Mouse (Mus musculus) right cerebral cortex, postnatal 36 days (tissue): ENCODE results near the gene Dennd5b.
A peak's percentile ranks its signal among the peaks of the same experiment; 100 is the strongest.

Experiments
- DNase-seq, 2 experiments: peaks; one replicate each; pipeline ENCODE4 v3.0.0; 2022; ENCODE audit warnings: low spot score in 2 of 2, mixed read lengths in 1 of 2

Gene Dennd5b

DNA sequence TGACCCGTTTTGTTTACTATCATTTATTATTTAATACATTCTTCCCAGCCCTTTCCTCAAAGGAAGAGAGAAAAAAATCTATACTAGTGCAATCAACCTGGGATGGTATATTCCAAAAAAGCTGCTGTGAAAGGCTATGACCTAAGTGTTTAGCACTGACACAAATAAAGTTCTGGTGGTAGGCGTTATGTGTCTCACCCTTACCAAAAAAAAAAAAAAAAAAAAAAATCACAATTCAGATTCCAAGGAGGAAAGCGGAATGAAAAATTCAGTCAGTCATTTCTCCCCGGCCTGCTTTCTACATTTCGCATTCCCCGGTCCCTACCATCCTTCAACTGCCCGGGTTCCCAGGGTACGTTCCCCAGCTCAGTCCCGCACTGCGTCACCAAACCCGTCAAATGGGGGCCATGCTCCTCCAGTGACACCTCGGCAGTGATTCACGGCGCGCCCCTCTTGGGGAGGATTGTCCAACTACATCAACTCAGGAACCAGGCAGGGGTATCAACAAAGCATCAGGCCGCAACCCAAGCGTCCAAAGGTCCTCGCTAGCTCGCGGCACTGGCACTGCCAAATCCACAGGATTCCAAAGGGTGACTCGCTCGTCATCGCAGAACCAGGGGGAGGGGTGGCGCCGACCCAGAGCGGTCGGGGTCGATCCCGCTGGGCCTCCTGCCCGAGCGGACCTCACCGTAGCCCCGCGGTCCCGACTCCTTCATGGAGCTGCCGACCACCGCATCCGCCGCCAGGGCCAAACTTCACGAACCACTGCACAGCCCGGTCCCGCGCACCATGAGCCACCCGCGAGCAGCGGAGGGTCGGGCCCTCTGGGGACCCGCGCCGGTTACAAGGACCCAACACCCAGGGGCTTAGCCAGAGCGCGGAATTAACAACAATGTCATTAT, 1.1 kb downstream of the Dennd5b start:
- peak; percentile 44 to 54 for DNase-seq

DNA sequence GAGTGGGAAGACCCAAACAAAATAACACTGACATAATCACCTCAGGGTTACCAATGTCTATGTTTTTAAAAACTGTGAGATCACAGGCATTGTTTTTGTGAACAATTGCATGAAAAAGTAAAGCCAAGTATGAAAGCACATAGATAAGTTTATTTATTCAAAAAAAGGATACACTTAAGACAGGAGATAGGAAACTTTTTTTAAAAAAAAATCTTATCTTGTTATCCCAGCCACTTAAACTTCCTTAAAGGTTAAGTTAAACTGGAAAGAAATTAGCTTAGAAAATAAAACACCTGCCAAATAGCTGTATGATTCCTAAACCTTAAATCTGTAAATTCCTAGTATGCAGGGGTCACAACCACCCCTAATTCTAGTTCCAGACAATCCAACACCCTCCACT, 2.5 kb downstream of the Dennd5b start:
- DNase-seq, result no peak

DNA sequence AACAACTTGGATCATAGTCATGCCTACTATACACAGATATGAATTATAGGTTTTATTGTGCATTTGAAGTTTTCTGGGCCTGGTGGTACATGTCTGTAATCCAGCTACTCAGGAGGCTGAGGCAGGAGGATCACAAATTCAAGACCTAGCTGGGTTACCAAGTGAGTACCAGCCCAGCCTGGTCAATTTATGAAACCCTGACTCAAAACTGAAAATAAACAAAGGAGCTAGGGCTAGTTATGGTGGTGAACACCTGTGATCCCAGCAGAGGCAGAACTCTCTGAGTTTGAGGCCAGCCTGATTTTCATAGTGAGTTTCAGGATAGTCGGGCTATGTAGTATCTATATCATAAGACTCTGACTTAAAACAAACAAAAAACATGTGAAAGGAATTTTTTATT, 4.2 kb downstream of the Dennd5b start:
- no peak for DNase-seq

- DNase-seq, result no peak
Observed at GRCm38 (mm10) chr6:149096233-149096632, 5.2 kb downstream of the Dennd5b start.

GRCm38 (mm10) chr6:149095389-149095788, 6.1 kb downstream of the Dennd5b start:
- DNase-seq, result no peak

- DNase-seq, result no peak
Observed at GRCm38 (mm10) chr6:149094555-149094954, 6.9 kb downstream of the Dennd5b start.

GRCm38 (mm10) chr6:149093465-149093864, 8.0 kb downstream of the Dennd5b start:
- no peak for DNase-seq

GRCm38 (mm10) chr6:149092406-149092805, 9.1 kb downstream of the Dennd5b start:
- no peak for DNase-seq

DNA sequence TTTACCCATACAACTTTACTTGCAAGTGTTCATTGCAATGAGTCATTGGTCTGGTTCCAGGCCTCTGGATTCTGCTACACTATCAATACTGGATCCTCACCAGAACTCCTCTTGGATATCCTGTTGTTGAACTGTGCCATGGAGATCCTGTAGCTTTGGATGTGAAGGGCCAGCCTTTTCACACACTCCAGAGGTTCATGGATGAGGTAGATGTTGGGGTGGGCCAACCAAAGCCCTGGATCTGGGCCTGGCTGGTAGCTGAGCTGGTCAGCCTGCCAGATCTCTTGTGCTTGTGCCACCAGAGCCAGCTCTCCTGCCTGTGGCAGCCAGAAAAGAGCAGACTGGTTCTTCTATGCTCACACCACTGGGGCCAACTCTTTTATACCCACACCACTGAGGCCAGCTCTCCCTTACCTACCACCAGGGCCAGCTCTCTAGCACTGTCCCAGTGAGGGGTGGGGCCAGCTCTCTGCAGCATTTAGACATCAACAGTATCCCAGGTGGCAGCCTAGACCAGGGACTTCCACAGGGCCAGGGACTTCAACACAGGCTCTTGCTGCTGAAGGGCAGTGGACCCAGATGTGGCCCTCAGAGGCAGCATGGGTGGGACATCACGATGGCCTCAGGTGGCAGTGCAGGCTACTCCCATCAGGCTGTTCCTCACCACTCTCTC, 24.2 kb downstream of the Dennd5b start:
- DNase-seq, result no peak

GRCm38 (mm10) chr6:149073854-149074253, 27.6 kb downstream of the Dennd5b start:
- no peak for DNase-seq

- no peak for DNase-seq
Observed at GRCm38 (mm10) chr6:149072873-149073272, 28.6 kb downstream of the Dennd5b start.

GRCm38 (mm10) chr6:149070592-149071124, 30.8 kb downstream of the Dennd5b start:
- no peak for DNase-seq

DNA sequence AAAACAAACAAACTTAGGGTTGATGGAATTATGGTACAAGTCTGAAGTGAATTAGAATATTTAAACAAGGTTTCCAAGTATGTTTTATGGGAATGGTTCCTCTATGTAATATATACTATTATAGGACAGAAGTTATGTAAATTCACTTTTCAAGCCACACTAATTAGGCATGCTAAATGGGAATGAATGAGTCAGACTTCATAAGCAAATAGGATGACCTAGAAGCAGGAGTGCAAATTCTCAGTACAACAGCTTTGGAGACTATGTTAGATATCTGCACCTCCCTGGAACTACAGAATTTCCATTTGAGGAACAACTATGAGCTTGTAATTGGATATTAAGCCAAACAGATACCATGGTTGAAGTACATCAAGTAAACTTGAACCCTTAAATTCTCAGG, 38.1 kb downstream of the Dennd5b start:
- DNase-seq, result no peak

- DNase-seq, result peak; percentile 30 to 60
Observed at GRCm38 (mm10) chr6:149060670-149061387, 40.7 kb downstream of the Dennd5b start.

DNA sequence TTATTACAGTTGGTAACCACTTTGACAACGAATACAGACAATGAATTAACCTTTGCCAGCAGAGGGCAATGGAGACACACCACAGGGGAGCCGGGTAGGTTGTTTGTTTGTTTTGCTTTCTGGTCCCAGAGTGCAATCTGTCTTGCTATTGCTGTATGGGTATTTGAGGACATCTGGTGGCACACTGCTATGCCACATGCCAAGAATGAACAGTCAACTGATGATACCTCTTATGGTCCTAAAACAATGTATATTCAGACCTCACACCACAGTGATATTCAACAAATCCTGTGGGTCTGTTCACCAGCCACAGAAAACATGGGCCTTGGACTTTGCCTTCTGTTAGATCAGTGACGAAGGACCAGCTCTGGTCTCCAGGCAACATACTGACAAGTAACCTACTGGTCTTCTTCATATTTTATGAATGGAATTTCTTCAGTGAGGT, 43.5 kb downstream of the Dennd5b start:
- no peak for DNase-seq

GRCm38 (mm10) chr6:149054780-149055179, 46.7 kb downstream of the Dennd5b start:
- no peak for DNase-seq

DNA sequence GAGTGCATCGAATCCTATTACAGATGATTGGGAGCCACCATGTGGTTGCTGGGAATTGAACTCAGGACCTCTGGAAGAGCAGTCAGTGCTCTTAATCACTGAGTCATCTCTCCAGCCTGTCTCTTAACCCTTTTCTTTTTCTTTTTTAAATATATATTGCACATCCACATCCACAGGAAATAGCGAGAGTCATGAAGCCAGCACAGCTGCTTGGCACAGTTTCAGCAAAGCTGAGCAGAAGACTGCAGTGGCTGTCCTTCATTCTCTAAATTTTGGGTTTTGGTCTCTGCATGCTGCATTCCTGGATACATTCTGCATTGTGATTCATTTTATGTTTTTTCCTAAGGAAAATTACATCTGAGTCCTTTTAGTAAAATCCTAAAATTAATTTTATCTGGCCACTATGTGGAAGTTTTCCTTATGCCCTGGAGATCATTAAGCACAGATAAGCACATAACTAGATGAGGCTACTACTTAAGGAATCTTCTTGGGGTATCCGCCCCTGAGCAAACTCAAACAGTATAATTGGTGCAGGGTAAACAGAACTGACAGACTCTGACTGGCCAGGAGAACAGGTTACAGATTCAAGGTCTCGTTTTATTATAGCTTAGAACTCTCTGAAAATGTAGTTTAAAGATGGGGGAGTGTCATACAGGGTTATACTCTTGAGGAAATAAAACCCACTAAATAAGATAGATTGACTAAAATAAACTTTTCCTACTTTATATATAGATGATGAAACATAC, 50.3 kb downstream of the Dennd5b start:
- no peak for DNase-seq

DNA sequence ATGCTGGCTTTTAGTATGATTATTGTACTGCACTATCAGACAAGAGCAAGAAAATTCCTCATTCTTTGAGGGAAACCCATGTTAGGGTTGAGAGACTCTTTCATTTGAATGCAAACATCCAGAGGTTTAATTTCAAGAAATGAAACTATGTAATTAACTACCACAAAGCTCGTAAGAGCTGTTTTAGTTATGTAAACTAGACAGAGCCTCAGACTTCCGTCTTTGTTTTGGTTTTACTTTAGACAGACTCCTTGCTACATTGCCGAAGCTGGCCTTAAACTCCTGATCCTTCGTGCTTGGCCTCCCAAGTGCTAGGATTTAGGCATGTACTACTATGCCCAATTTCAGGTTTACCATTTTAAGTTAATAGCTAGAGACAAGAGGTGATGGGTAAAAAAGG, 61.4 kb downstream of the Dennd5b start:
- DNase-seq, result no peak

- no peak for DNase-seq
Observed at GRCm38 (mm10) chr6:149032198-149032597, 69.3 kb downstream of the Dennd5b start.

GRCm38 (mm10) chr6:149031377-149031776, 70.1 kb downstream of the Dennd5b start:
- DNase-seq, result no peak

DNA sequence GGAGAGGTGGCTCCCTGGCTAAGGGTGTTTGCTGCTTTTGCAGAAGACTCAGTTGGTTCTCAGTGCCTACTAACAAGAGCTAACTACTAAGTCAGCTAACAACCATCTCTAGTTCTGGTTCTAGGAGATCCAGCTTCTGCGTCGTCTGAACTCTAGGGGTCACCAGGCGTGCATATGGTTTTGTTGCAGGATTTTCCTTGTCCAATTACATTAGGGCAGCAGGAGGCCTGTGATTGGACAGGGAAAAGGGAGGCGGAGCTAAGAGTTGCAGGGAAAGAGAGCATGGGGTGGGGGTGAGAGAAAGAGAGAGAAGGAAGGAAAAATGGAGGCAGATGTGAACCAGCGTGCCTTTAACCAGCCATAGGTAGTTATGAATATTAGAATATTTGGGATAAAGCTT, 83.0 kb downstream of the Dennd5b start:
- no peak for DNase-seq
